Mouse (Mus musculus) C2C12 (cell line): ENCODE data around the gene Plod1. TPM values are rescaled to one million over a fixed set of nuclear protein-coding genes. Genes with fewer than 3 reads are reported as not detected.

Experiments
- H3K27me3 ChIP-seq: one replicate; pipeline ENCODE4 v1.6.1; 2011; ENCODE audit not compliant: control insufficient read depth, insufficient read depth, insufficient read length
- H3K36me3 ChIP-seq: one replicate; pipeline ENCODE4 v1.6.1; 2011; ENCODE audit not compliant: control insufficient read depth, insufficient read depth
- H3K4me3 ChIP-seq: one replicate; pipeline ENCODE4 v1.5.1; 2011; ENCODE audit warnings: mild to moderate bottlenecking, control low read depth; ENCODE audit not compliant: poor library complexity, insufficient read depth, severe bottlenecking
- H3K79me2 ChIP-seq: one replicate; pipeline ENCODE4 v1.6.1; 2011; ENCODE audit not compliant: control insufficient read depth, insufficient read depth
- H3K79me3 ChIP-seq: one replicate; pipeline ENCODE4 v1.6.1; 2011; ENCODE audit warnings: low read depth, control low read depth
- H3ac ChIP-seq: one replicate; pipeline ENCODE3; 2011; ENCODE audit warnings: low read depth; ENCODE audit not compliant: control insufficient read depth, insufficient read length
- CEBPB ChIP-seq: IDR thresholded peaks from one replicate; pipeline ENCODE4 v1.6.1; 2011; ENCODE audit warnings: low read depth, mild to moderate bottlenecking, control low read depth, moderate library complexity
- CTCF ChIP-seq: IDR thresholded peaks from one replicate; pipeline ENCODE4 v1.5.1; 2011; ENCODE audit not compliant: control insufficient read depth, insufficient read depth, insufficient read length
- FOSL1 ChIP-seq: IDR thresholded peaks from one replicate; pipeline ENCODE4 v1.8.0; 2011; ENCODE audit warnings: mild to moderate bottlenecking, low read length; ENCODE audit not compliant: poor library complexity, insufficient read depth, severe bottlenecking
- MAX ChIP-seq: IDR thresholded peaks from one replicate; pipeline ENCODE4 v1.6.1; 2011; ENCODE audit warnings: mild to moderate bottlenecking, control low read depth
- MYOD1 ChIP-seq: IDR thresholded peaks from one replicate; pipeline ENCODE4 v1.6.1; 2011; ENCODE audit warnings: low read depth; ENCODE audit not compliant: control insufficient read depth, insufficient read length
- MYOG ChIP-seq: IDR thresholded peaks from one replicate; pipeline ENCODE4 v1.6.1; 2011; ENCODE audit not compliant: control insufficient read depth, insufficient read length; ENCODE audit errors: extremely low read depth
- USF1 ChIP-seq: IDR thresholded peaks from one replicate; pipeline ENCODE4 v1.6.1; 2011; ENCODE audit warnings: low read depth, mild to moderate bottlenecking, control low read depth, moderate library complexity
- polyA plus RNA-seq: library from polyadenylated mRNA; unstranded; fragments of >200 nt; fragmentation: generic; extraction: Trizol; gene quantifications from one replicate; pipeline ENCODE4 v1.2.1, GENCODE M21; 2012; ENCODE audit warnings: missing spikeins

Plod1 gene
- polyA plus RNA-seq, 1 experiment, result 49.2 TPM

DNA sequence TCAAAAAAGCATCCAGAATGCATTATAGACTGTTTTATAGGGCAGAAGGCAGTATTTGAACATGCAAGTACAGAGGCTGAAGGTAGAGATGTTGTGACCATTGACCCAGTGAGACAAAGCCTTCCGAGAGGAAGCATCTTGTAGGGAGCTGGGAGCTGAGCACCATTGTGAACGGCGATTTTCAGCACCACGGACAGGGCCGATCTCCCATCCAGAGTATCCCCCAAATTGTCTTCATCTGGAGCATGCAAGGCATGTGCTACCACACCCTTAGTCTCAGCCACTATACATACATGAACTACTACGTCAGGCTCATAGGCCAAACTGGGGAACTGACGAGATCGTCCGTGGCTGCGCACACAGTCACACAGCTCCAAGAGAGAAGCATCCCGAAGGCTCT lies 20.6 kb upstream of the Plod1 start:
- Histone ChIP-seq H3K36me3 (no peaks in the 10 kb centered on the region), H3K27me3 (no peaks in the 10 kb centered on the region), H3K79me3 (no peaks in the 10 kb centered on the region), H3K4me3 (no peak overlapping the region), H3ac (no peak overlapping the region), H3K79me2 (no peaks in the 10 kb centered on the region)
- no peak for TF ChIP-seq MAX
- TF ChIP-seq MYOG, result no peak
- TF ChIP-seq FOSL1, result no peak
- TF ChIP-seq MYOD1, result no peak

GRCm38 (mm10) chr4:147953590-147953989 lies 17.0 kb upstream of the Plod1 start:
- Histone ChIP-seq H3K27me3 (no peaks in the 10 kb centered on the region), H3K79me2 (no peaks in the 10 kb centered on the region), H3K79me3 (no peaks in the 10 kb centered on the region), H3K4me3 (no peak overlapping the region), H3K36me3 (no peaks in the 10 kb centered on the region), H3ac (no peak overlapping the region)
- no peak for TF ChIP-seq FOSL1
- peak; percentile 20 for TF ChIP-seq CTCF

DNA sequence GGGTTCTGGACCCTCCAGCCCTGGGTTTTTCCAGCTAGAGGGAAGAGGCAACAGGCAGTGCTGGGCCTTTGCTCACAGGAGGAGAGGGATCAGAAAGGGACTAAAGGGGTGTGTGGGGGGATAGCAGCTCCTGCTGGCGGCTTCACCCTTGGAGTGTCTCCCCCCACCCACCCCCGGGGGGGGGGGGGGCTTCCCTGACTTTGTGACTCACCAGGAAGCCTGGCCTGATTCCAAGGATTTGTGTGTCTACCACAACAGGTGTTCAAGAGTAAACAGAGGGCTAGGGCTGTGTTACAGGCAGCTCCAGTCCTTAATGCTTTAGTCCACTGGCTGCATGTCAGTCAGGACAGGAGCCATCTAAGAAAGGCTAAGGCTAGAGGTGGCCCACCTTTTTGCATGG lies 10.9 kb upstream of the Plod1 start:
- Histone ChIP-seq H3K36me3 (peaks cover 23% of the 10 kb centered on the region), H3K27me3 (no peaks in the 10 kb centered on the region), H3K79me2 (peaks cover 24% of the 10 kb centered on the region), H3K4me3 (no peak overlapping the region), H3ac (no peak overlapping the region), H3K79me3 (peaks cover 9% of the 10 kb centered on the region)
- no peak for TF ChIP-seq CTCF
- TF ChIP-seq CEBPB, result no peak
- no peak for TF ChIP-seq USF1

- H3K36me3 ChIP-seq, result peaks cover 23% of the 10 kb centered on the region
- H3ac ChIP-seq, result no peak overlapping the region
- H3K27me3 ChIP-seq, result no peaks in the 10 kb centered on the region
- H3K4me3 ChIP-seq, result no peak overlapping the region
- no peak for TF ChIP-seq CTCF
- peak; percentile 8 for TF ChIP-seq USF1
- peaks cover 19% of the 10 kb centered on the region for H3K79me3 ChIP-seq
- peaks cover 40% of the 10 kb centered on the region for H3K79me2 ChIP-seq
Observed at GRCm38 (mm10) chr4:147943005-147943404, 6.4 kb upstream of the Plod1 start.

- Histone ChIP-seq H3K36me3 (peaks cover 19% of the 10 kb centered on the region), H3ac (peak overlapping the region; percentile 82), H3K79me3 (peaks cover 19% of the 10 kb centered on the region), H3K4me3 (peak overlapping the region; percentile 71), H3K27me3 (no peaks in the 10 kb centered on the region), H3K79me2 (peaks cover 40% of the 10 kb centered on the region)
- no peak for TF ChIP-seq CTCF
- no peak for TF ChIP-seq MYOG
Observed at GRCm38 (mm10) chr4:147941045-147942020, 4.8 kb upstream of the Plod1 start.

DNA sequence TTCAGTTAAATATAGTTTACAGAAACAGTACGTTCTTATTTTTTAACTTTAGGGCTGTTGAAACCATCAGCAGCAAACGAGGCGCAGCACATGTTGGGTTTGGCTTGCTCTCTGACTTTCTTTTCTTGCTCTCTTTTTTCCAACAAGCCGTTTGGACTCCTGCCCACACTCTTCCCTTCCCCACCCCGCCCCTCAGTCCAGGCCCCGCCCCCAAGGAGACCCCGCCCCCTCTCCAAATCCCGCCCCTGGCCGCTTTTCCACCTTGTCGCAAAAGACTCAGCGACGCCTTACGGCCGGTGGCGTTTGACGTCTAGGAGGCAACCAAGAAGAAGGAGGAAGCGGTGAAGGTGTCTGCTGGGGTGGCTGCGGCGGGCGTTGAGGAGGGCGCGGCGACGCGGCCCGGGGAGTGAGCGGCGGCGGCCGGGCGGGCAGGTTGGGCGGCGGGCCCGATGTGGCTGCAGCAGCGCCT lies 4.0 kb upstream of the Plod1 start, which contains the start of gene 2510039O18Rik:
2510039O18Rik (plus strand) TSS at position 320 of the 469 bp plus-strand sequence.
- peaks cover 43% of the 10 kb centered on the region for H3K79me2 ChIP-seq
- no peak for TF ChIP-seq FOSL1
- TF ChIP-seq MAX, result no peak
- no peak for TF ChIP-seq CEBPB
- no peak for TF ChIP-seq USF1
- no peak for TF ChIP-seq MYOD1
- no peak for TF ChIP-seq MYOG
- TF ChIP-seq CTCF, result no peak
- H3K27me3 ChIP-seq, result no peaks in the 10 kb centered on the region
- H3K79me3 ChIP-seq, result peaks cover 19% of the 10 kb centered on the region
- peak within 1 kb of the TSS; percentile 71 for H3K4me3 ChIP-seq
- peaks cover 12% of the 10 kb centered on the region for H3K36me3 ChIP-seq
- peak within 1 kb of the TSS; percentile 82 for H3ac ChIP-seq
